Mouse (Mus musculus) heart, embryonic 11.5 days (tissue): ENCODE results near the gene Rbm26. TPM values are rescaled to one million over a fixed set of nuclear protein-coding genes. Genes with fewer than 3 reads are reported as not detected.

ENCODE experiments used
- ATAC-seq: fragments of 200-750 bp; cut with Nextera tagmentation; replicated peaks from 2 replicates; pipeline ENCODE4 v1.8.0; 2017; ENCODE audit warnings: moderate library complexity; ENCODE audit not compliant: insufficient number of reproducible peaks, low FRiP score, low TSS enrichment
- H3K27ac ChIP-seq: fragments of 300-500 bp; sonication (generic); 2 replicates; pipeline ENCODE4 v1.5.1; 2014; ENCODE audit warnings: mild to moderate bottlenecking, low read depth, low read length
- H3K27me3 ChIP-seq: fragments of 300-500 bp; sonication (generic); 2 replicates; pipeline ENCODE4 v1.6.1; 2014; ENCODE audit warnings: mild to moderate bottlenecking, low read length, mixed read lengths; ENCODE audit not compliant: control insufficient read depth, insufficient read depth
- H3K36me3 ChIP-seq: fragments of 300-500 bp; sonication (generic); 2 replicates; pipeline ENCODE4 v1.6.1; 2014; ENCODE audit warnings: mild to moderate bottlenecking, low read length, moderate library complexity, mixed read lengths; ENCODE audit not compliant: control insufficient read depth, insufficient read depth
- H3K4me1 ChIP-seq: fragments of 300-500 bp; sonication (generic); 2 replicates; pipeline ENCODE4 v1.6.1; 2014; ENCODE audit warnings: low read length; ENCODE audit not compliant: control insufficient read depth, insufficient read depth
- H3K4me2 ChIP-seq: fragments of 300-500 bp; sonication (generic); 2 replicates; pipeline ENCODE4 v1.6.1; 2014; ENCODE audit warnings: mild to moderate bottlenecking, moderate library complexity
- H3K4me3 ChIP-seq: fragments of 300-500 bp; sonication (generic); 2 replicates; pipeline ENCODE4 v1.5.1; 2014; ENCODE audit warnings: low read depth, low read length
- H3K9ac ChIP-seq: fragments of 300-500 bp; sonication (generic); 2 replicates; pipeline ENCODE4 v1.6.1; 2014; ENCODE audit warnings: mild to moderate bottlenecking, low read depth, low read length, moderate library complexity
- H3K9me3 ChIP-seq: fragments of 300-500 bp; sonication (generic); replicated peaks from 2 replicates; pipeline ENCODE4 v1.6.1; 2016; ENCODE audit warnings: low read length; ENCODE audit not compliant: control insufficient read depth
- WGBS: fragments of 180-500 bp; shearing (Covaris S2); extraction: QIAGEN DNeasy Blood & Tissue Kit; methylation state at CpG from one replicate; pipeline ENCODE4 v1.1.7; 2014; ENCODE audit not compliant: insufficient replicate concordance; 5-methylcytosine and 5-hydroxymethylcytosine counted together
- polyA plus RNA-seq: library from polyadenylated mRNA; unstranded; fragments of >200 nt; fragmentation: Nextera tagmentation; extraction: Ambion mirVana; gene quantifications from 2 replicates; pipeline ENCODE4 v1.2.1, GENCODE M21; 2014

Gene Rbm26
- polyA plus RNA-seq, 1 experiment from 2014 or later, result 26.1 TPM

DNA sequence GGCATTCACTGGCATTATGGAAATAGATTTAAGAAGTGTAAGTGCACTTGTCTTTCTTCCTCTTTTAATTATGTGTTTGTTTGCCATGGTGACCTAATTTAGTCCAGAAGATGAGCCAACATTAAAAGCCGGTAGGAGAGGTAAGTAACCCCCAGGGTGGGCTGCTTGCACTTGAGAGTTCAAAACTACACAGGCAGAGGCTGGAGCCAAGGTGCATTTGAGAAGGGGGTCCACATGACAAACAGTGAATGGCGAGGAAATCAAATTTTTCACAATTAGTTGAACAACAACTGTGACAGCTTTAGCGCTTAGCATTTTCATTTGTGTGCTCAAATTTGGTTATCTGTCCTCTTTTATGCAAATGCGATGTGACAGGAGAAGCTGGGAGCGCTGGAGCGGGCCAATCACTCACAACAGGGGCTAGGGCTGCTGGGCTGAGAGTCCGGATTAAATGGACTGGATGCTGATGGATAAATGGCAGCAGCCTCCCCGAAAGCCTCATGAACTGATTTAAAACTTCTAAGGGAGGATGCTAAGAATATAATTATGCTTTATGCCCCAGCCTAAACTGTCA lies 92.3 kb downstream of the Rbm26 start:
- ATAC-seq, result no peak
- Histone ChIP-seq H3K4me1 (peaks cover 7% of the 10 kb centered on the region; the same call in 1 of the 2 replicates), H3K27ac (no peak overlapping the region), H3K4me3 (no peak overlapping the region), H3K27me3 (no peaks in the 10 kb centered on the region), H3K9me3 (no peaks in the 10 kb centered on the region), H3K36me3 (no peaks in the 10 kb centered on the region), H3K4me2 (no peak overlapping the region), H3K9ac (no peak overlapping the region)
- WGBS, result 52% methylated on average over 8 of the region's 8 CpGs

DNA sequence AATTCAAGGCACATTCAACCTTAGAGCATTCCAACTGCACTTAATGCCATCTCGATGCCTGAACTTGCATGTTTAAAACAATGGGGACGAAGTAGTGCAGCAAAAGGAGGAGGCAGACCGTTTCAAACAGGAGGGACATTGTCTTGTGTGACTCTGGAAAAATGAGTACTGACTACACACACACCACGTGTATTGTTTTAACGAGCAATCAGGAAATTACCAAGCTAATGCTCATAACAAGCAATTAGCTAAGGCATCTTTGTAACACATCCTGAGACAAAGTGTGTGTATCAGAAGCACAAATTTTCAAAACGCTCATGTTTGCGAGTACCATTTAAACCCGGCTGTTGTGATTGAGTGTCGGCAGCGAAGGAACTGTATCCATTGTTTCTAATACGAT lies 93.0 kb downstream of the Rbm26 start:
- H3K36me3 ChIP-seq, result no peaks in the 10 kb centered on the region
- H3K27me3 ChIP-seq, result no peaks in the 10 kb centered on the region
- ATAC-seq, result no peak
- no peak overlapping the region for H3K9ac ChIP-seq
- H3K9me3 ChIP-seq, result no peaks in the 10 kb centered on the region
- H3K4me1 ChIP-seq, result peaks cover 7% of the 10 kb centered on the region; the same call in 1 of the 2 replicates
- 86% methylated on average over 11 of the region's 11 CpGs for WGBS
- H3K4me2 ChIP-seq, result no peak overlapping the region
- no peak overlapping the region for H3K27ac ChIP-seq
- no peak overlapping the region for H3K4me3 ChIP-seq

DNA sequence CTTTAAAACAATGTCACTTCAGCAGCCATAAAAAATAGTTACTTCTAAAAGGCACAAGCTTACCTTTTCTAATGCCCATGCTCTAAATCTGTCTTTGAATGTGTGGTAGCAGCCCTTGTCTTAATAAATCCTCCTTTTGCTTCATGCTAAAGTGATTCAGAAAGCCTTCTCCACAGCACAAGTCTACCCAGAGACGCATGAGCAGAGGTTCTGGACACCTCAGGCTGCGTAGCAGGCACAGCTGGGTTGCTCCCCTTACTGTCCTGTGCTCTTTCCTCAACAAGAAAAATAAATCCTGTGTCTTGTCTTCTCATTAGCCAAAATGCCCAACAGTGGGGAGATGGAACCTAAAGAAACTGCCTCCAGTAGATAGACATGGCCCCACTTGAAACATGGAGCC lies 102.4 kb downstream of the Rbm26 start:
- H3K36me3 ChIP-seq, result no peaks in the 10 kb centered on the region
- H3K9ac ChIP-seq, result no peak overlapping the region
- no peaks in the 10 kb centered on the region for H3K9me3 ChIP-seq
- H3K4me2 ChIP-seq, result no peak overlapping the region
- H3K27ac ChIP-seq, result no peak overlapping the region
- H3K4me3 ChIP-seq, result no peak overlapping the region
- no peaks in the 10 kb centered on the region for H3K4me1 ChIP-seq
- no peaks in the 10 kb centered on the region for H3K27me3 ChIP-seq
- ATAC-seq, result no peak
- WGBS, result 82% methylated on average over 2 of the region's 2 CpGs

DNA sequence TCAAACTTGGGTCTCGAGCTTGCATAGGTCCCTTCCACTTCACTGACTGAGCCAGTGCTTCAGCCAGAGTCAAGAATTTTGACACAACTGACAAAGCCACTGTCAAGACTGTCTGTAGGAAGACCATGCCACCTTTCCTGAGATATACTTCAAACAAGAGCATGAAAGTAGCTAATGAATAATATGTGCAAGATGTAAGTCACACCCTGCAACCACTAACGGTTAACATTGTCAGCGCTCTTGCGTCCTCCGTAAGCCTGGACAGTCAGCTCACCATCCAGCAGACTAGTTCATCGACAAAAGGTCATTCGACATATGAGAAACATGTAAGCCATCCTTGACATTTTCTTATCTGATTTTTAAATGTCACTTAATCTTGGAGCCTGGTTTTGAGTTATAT lies 102.8 kb downstream of the Rbm26 start:
- Histone ChIP-seq H3K27me3 (no peaks in the 10 kb centered on the region), H3K4me2 (no peak overlapping the region)
- ATAC-seq, result no peak

DNA sequence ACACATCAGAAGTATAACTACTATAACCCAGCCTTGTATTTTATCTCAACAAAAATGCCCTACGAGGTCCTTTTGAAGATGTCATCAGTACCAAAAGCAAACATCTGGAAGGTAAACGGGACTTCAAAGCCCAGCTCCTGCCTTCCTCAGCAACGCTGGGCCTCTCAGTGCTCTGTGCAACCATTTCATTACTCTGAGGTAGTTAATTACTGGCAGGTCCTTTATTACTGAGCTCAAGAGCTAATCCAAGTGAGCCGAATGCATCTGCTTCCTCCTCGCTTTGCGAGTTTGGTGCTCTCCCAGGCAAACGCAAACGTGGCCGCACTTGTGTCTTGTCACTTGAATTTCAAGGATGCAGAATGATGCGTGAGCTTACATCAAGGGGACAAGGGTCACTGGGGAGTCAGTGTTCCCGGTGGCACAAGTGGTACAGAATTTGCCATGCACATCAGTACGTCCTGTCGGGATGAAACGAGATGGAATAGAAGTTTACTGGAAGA lies 106.1 kb downstream of the Rbm26 start:
- Histone ChIP-seq H3K9ac (no peak overlapping the region), H3K4me1 (no peaks in the 10 kb centered on the region), H3K27me3 (no peaks in the 10 kb centered on the region), H3K4me3 (no peak overlapping the region), H3K9me3 (no peaks in the 10 kb centered on the region), H3K36me3 (no peaks in the 10 kb centered on the region), H3K4me2 (no peak overlapping the region), H3K27ac (no peak overlapping the region)
- WGBS, result 73% methylated on average over 14 of the region's 14 CpGs
- ATAC-seq, result no peak

More for the DNA sequence above, 102.8 kb downstream of the Rbm26 start:
- Histone ChIP-seq H3K36me3 (no peaks in the 10 kb centered on the region), H3K27ac (no peak overlapping the region), H3K9me3 (no peaks in the 10 kb centered on the region), H3K4me3 (no peak overlapping the region), H3K9ac (no peak overlapping the region), H3K4me1 (no peaks in the 10 kb centered on the region)
- 84% methylated on average over 7 of the region's 7 CpGs for WGBS

DNA sequence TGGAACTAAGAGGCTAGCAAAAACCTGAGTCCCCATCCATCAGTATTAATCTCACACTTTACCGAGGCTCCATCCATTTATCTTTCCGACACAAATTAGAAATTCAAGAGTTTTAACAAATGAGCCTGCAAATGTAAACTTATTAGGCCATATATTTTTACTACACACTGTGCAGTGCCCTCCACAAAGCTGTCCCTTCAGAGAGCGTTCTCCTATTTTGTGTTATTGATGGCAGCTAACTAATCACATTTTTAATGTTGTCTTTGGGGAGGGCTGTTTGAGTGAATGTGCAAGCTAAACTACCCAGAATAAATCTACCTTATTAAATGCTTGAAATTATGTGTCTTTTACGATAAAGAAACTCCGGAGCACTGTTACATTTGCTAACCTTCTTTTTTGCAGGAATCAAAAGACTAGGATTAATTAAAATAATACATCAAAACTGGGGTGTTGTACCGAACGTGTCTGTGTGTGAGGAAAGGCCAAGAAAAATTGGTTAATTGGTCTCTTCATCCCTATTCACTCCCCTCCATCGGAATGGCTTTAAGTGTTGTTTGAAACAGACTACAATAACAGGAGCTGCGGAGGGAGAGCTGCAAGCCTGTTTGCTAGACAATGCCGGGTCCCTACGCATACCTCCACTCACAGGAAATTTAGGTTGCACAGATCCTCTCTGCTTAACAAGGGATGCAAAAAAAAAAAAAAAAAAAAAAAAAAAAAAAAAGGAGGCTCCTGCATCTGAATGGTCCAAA lies 106.7 kb downstream of the Rbm26 start:
- no peaks in the 10 kb centered on the region for H3K9me3 ChIP-seq
- no peaks in the 10 kb centered on the region for H3K4me1 ChIP-seq
- H3K4me3 ChIP-seq, result no peak overlapping the region
- H3K27ac ChIP-seq, result no peak overlapping the region
- no peak overlapping the region for H3K4me2 ChIP-seq
- no peak for ATAC-seq
- no peaks in the 10 kb centered on the region for H3K27me3 ChIP-seq
- H3K9ac ChIP-seq, result no peak overlapping the region
- H3K36me3 ChIP-seq, result no peaks in the 10 kb centered on the region
- WGBS, result 76% methylated on average over 11 of the region's 11 CpGs

DNA sequence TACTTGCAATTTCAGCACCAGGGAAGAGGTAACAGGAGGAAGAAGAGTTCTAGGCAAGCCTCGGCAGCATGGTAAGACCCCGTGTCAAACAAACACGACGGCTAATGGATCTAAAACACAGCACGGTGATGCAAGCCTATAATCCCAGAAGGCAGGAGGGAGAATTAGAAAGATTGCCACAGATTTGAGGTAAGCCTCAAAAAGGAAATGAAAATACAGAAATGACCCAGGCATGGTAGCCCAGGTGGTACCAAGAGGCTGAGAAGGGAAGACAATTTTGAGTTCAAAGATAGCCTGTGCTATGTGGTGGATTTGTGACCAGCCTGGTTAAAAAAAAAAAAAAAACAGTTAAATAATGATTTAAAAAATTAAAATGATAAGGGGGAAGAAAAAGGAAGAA lies 109.1 kb downstream of the Rbm26 start:
- Histone ChIP-seq H3K9ac (no peak overlapping the region), H3K36me3 (no peaks in the 10 kb centered on the region), H3K9me3 (no peaks in the 10 kb centered on the region), H3K27me3 (no peaks in the 10 kb centered on the region), H3K4me1 (no peaks in the 10 kb centered on the region), H3K4me3 (no peak overlapping the region), H3K27ac (no peak overlapping the region), H3K4me2 (no peak overlapping the region)
- WGBS, result 80% methylated on average over 5 of the region's 5 CpGs
- ATAC-seq, result no peak

DNA sequence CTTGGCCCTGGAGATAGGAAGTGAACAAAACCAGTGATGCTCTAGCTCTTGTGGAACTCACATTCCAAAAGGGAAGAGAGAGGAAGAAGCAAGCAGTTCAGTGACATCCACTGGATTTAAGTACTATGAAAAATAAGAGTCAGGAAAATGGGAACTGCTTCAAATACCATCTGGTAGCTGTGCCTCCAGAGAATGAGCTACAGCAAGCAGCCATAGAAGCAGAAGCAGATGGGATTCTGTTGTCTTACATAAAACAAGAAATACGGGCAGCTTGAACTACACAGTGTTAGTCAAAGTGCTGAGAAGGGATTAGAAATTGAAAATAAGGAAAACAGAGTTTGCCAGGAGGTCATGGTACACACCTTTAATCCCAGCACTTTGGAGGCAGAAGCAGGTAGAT lies 112.9 kb downstream of the Rbm26 start:
- Histone ChIP-seq H3K27me3 (no peaks in the 10 kb centered on the region), H3K9ac (no peak overlapping the region), H3K27ac (no peak overlapping the region), H3K36me3 (no peaks in the 10 kb centered on the region), H3K4me2 (no peak overlapping the region), H3K4me3 (no peak overlapping the region), H3K4me1 (no peaks in the 10 kb centered on the region), H3K9me3 (no peaks in the 10 kb centered on the region)
- ATAC-seq, result no peak
- WGBS, result 81% methylated on average over 1 of the region's 1 CpGs

DNA sequence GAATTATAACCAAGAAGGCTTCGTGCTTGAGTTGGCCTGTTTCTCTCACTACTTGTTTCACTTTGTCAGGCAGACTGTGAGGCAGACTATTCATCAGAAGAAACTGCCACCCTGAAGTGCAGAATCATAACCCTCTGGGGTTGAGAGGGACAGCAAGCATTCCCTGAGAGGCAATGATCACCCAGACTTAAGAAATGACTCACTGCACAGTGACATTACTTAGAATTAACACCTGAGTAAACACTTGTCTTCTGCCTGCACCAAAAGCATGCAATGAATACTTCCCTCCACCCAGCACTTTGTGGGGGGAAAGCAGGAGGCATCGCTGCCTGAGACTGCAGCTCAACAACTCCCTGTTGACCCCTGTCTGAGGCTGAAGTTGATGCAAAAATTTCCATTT lies 115.9 kb downstream of the Rbm26 start:
- no peak overlapping the region for H3K4me2 ChIP-seq
- no peak overlapping the region for H3K4me3 ChIP-seq
- H3K36me3 ChIP-seq, result no peaks in the 10 kb centered on the region
- no peaks in the 10 kb centered on the region for H3K27me3 ChIP-seq
- no peaks in the 10 kb centered on the region for H3K9me3 ChIP-seq
- H3K27ac ChIP-seq, result no peak overlapping the region
- no peak overlapping the region for H3K9ac ChIP-seq
- 78% methylated on average over 2 of the region's 2 CpGs for WGBS
- H3K4me1 ChIP-seq, result no peaks in the 10 kb centered on the region
- no peak for ATAC-seq
